Mouse (Mus musculus) erythroblast, adult 5-6 weeks (primary cell): Measurements from ENCODE around the gene Rtn2. TPM values are rescaled to one million over a fixed set of nuclear protein-coding genes. Genes with fewer than 3 reads are reported as not detected.

Source experiments
- ATAC-seq: replicated peaks from 2 replicates; pipeline ENCODE4 v1.8.0; 2016; ENCODE audit warnings: moderate number of reproducible peaks, mild to moderate bottlenecking, moderate TSS enrichment, inconsistent platforms; ENCODE audit not compliant: poor library complexity, low FRiP score, severe bottlenecking
- total RNA-seq, 2 experiments: library from RNA; stranded (forward) in 1 of 2; stranded (reverse) in 1 of 2; fragments of 150-400 nt in 1 of 2; fragments of 200-764, 138-1000 nt in 1 of 2; gene quantifications; 2 replicates each; pipeline versions ENCODE4 v1.2.3 to v1.2.4; 2015 to 2017; ENCODE audit warnings: low replicate concordance in 2 of 2

Gene Rtn2
- total RNA-seq, 2 experiments from 2014 or later = not detected

GRCm38 (mm10) chr7:19309884-19310641 lies 27.6 kb downstream of the Rtn2 start, which contains the start of gene Fosb:
Gene Fosb (minus strand): TSS chr7:19310051.
- peak; percentile 73 for ATAC-seq

GRCm38 (mm10) chr7:19311991-19312390 lies 29.6 kb downstream of the Rtn2 start:
- no peak for ATAC-seq

- ATAC-seq = no peak
These were observed 31.6 kb downstream of the Rtn2 start for GRCm38 (mm10) chr7:19314033-19314432.

- ATAC-seq = no peak
These were observed 34.2 kb downstream of the Rtn2 start for GRCm38 (mm10) chr7:19316451-19317161.

- ATAC-seq = no peak
These were observed 35.8 kb downstream of the Rtn2 start for GRCm38 (mm10) chr7:19318201-19318600.

GRCm38 (mm10) chr7:19318676-19319075 lies 36.3 kb downstream of the Rtn2 start:
- no peak for ATAC-seq

GRCm38 (mm10) chr7:19319458-19319857 lies 37.0 kb downstream of the Rtn2 start:
- no peak for ATAC-seq

GRCm38 (mm10) chr7:19319906-19320305 lies 37.5 kb downstream of the Rtn2 start:
- ATAC-seq = peak; percentile 47

GRCm38 (mm10) chr7:19320637-19321036 lies 38.2 kb downstream of the Rtn2 start:
- no peak for ATAC-seq

- no peak for ATAC-seq
These were observed 39.0 kb downstream of the Rtn2 start for GRCm38 (mm10) chr7:19321464-19321863.

- no peak for ATAC-seq
These were observed 40.1 kb downstream of the Rtn2 start for GRCm38 (mm10) chr7:19322489-19322888.

- ATAC-seq = no peak
These were observed 41.8 kb downstream of the Rtn2 start for GRCm38 (mm10) chr7:19324221-19324620.

- no peak for ATAC-seq
These were observed 43.1 kb downstream of the Rtn2 start for GRCm38 (mm10) chr7:19325262-19326199.

GRCm38 (mm10) chr7:19326359-19326758 lies 43.9 kb downstream of the Rtn2 start:
- peak; percentile 53; the same call in 1 of the 2 replicates for ATAC-seq

- peak; percentile 84 for ATAC-seq
These were observed 44.7 kb downstream of the Rtn2 start for GRCm38 (mm10) chr7:19327128-19327527.

GRCm38 (mm10) chr7:19327782-19328181 lies 45.4 kb downstream of the Rtn2 start:
- no peak for ATAC-seq

GRCm38 (mm10) chr7:19328425-19328824 lies 46.0 kb downstream of the Rtn2 start:
- no peak for ATAC-seq

- no peak for ATAC-seq
These were observed 49.5 kb downstream of the Rtn2 start for GRCm38 (mm10) chr7:19331910-19332309.

- peak; percentile 67 for ATAC-seq
These were observed 50.4 kb downstream of the Rtn2 start for GRCm38 (mm10) chr7:19332709-19333352.

GRCm38 (mm10) chr7:19335583-19335982 lies 53.2 kb downstream of the Rtn2 start:
- 0 out of 2 replicates have a peak, but pooled peaks have one; percentile 57 for ATAC-seq
